Mouse (Mus musculus): Measurements from ENCODE around the gene Ube2g1.
A peak's percentile ranks its signal among the peaks of the same experiment; 100 is the strongest.
"Not testable (repeated sequence)": the region's sequence is repeated elsewhere in the genome, so short reads cannot be mapped to it uniquely, and the experiment has no call there.

Gene Ube2g1

GRCm38 (mm10) chr11:72689551-72690510 lies 82.7 kb downstream of the Ube2g1 start, which contains the start of gene Ankfy1:
Ankfy1 (plus strand) TSS chr11:72690006.
- peak; percentile 96 for DNase-seq (ENCODE audit: low read depth, low spot score)

- DNase-seq (ENCODE audit: low read depth, low spot score) = no peak
These were observed 85.3 kb downstream of the Ube2g1 start for GRCm38 (mm10) chr11:72692353-72692752.

- no peak for DNase-seq (ENCODE audit: low read depth, low spot score)
These were observed 87.9 kb downstream of the Ube2g1 start for GRCm38 (mm10) chr11:72695025-72695424.

GRCm38 (mm10) chr11:72696368-72696971 lies 89.4 kb downstream of the Ube2g1 start:
- no peak for DNase-seq (ENCODE audit: low read depth, low spot score)

GRCm38 (mm10) chr11:72697323-72697722 lies 90.2 kb downstream of the Ube2g1 start:
- no peak for DNase-seq (ENCODE audit: low read depth, low spot score)

GRCm38 (mm10) chr11:72705111-72705510 lies 98.0 kb downstream of the Ube2g1 start:
- not testable (repeated sequence) for DNase-seq (ENCODE audit: low read depth, low spot score)

- no peak for DNase-seq (ENCODE audit: low read depth, low spot score)
These were observed 105.6 kb downstream of the Ube2g1 start for GRCm38 (mm10) chr11:72712721-72713120.

- DNase-seq (ENCODE audit: low read depth, low spot score) = no peak
These were observed 111.1 kb downstream of the Ube2g1 start for GRCm38 (mm10) chr11:72718161-72718560.

GRCm38 (mm10) chr11:72723165-72723564 lies 116.1 kb downstream of the Ube2g1 start:
- DNase-seq (ENCODE audit: low read depth, low spot score) = peak; percentile 10

GRCm38 (mm10) chr11:72723871-72724270 lies 116.8 kb downstream of the Ube2g1 start:
- DNase-seq (ENCODE audit: low read depth, low spot score) = peak; percentile 2

- DNase-seq (ENCODE audit: low read depth, low spot score) = peak; percentile 1
These were observed 118.9 kb downstream of the Ube2g1 start for GRCm38 (mm10) chr11:72726023-72726422.

- no peak for DNase-seq (ENCODE audit: low read depth, low spot score)
These were observed 126.7 kb downstream of the Ube2g1 start for GRCm38 (mm10) chr11:72733736-72734135.

- no peak for DNase-seq (ENCODE audit: low read depth, low spot score)
These were observed 127.9 kb downstream of the Ube2g1 start for GRCm38 (mm10) chr11:72734840-72735518.

- no peak for DNase-seq (ENCODE audit: low read depth, low spot score)
These were observed 128.4 kb downstream of the Ube2g1 start for GRCm38 (mm10) chr11:72735519-72735860.
